Mouse (Mus musculus) MEL (cell line): ENCODE data around the gene Slc8a2. TPM values are rescaled to one million over a fixed set of nuclear protein-coding genes. Genes with fewer than 3 reads are reported as not detected.

ENCODE experiments used
- DNase-seq: peaks from one replicate; pipeline ENCODE4 v3.0.0; 2011; ENCODE audit warnings: low read depth, low spot score
- H3K27ac ChIP-seq: 2 replicates; pipeline ENCODE4 v1.5.1; 2012; ENCODE audit warnings: low read depth, mild to moderate bottlenecking, control low read depth, low read length, moderate library complexity; ENCODE audit not compliant: control insufficient read depth
- H3K27me3 ChIP-seq, 2 experiments: fragments of 150-350 bp in 1 of 2; sonication (generic) in 1 of 2; 2 replicates each; pipeline ENCODE4 v1.6.1; 2012; ENCODE audit warnings: low read length in 2 of 2, mild to moderate bottlenecking in 2 of 2, improper control_type of control experiment in 1 of 2, moderate library complexity in 1 of 2; ENCODE audit not compliant: insufficient read depth in 2 of 2, control insufficient read depth in 1 of 2
- H3K36me3 ChIP-seq, 2 experiments: 2 replicates each; pipeline ENCODE4 v1.6.1; 2012 to 2014; ENCODE audit warnings: low read length in 2 of 2, improper control_type of control experiment in 1 of 2, inconsistent platforms in 1 of 2, mild to moderate bottlenecking in 1 of 2; ENCODE audit not compliant: insufficient read depth in 2 of 2, control insufficient read depth in 1 of 2
- H3K4me1 ChIP-seq, 2 experiments: fragments of 150-350 bp in 1 of 2; sonication (generic) in 1 of 2; 2 replicates each; pipeline ENCODE4 v1.6.1; 2012; ENCODE audit warnings: low read length in 2 of 2, improper control_type of control experiment in 1 of 2, mild to moderate bottlenecking in 1 of 2; ENCODE audit not compliant: insufficient read depth in 2 of 2, control insufficient read depth in 1 of 2
- H3K4me3 ChIP-seq, 2 experiments: fragments of 150-350 bp in 1 of 2; sonication (generic) in 1 of 2; 2 replicates each; pipeline ENCODE4 v1.5.1; 2012; ENCODE audit warnings: low read depth in 2 of 2, low read length in 2 of 2, mild to moderate bottlenecking in 2 of 2, moderate library complexity in 2 of 2, control low read depth in 1 of 2, improper control_type of control experiment in 1 of 2; ENCODE audit not compliant: control insufficient read depth in 1 of 2, insufficient read depth in 1 of 2
- H3K79me2 ChIP-seq: 2 replicates; pipeline ENCODE4 v1.6.1; 2012; ENCODE audit warnings: mild to moderate bottlenecking, low read length, moderate library complexity; ENCODE audit not compliant: control insufficient read depth, poor library complexity, insufficient read depth
- H3K9ac ChIP-seq: 2 replicates; pipeline ENCODE4 v1.6.1; 2012; ENCODE audit warnings: low read depth, mild to moderate bottlenecking, control low read depth, low read length, moderate library complexity; ENCODE audit not compliant: control insufficient read depth, poor library complexity, severe bottlenecking
- H3K9me3 ChIP-seq: fragments of 150-350 bp; sonication (generic); replicated peaks from 2 replicates; pipeline ENCODE4 v1.6.1; 2012; ENCODE audit warnings: mild to moderate bottlenecking, low read length, improper control_type of control experiment, moderate library complexity; ENCODE audit not compliant: insufficient read depth
- CHD1 ChIP-seq: IDR thresholded peaks from 2 replicates; pipeline ENCODE4 v1.6.1; 2012; ENCODE audit warnings: low read depth, mild to moderate bottlenecking, inconsistent platforms, low read length, improper control_type of control experiment
- CHD2 ChIP-seq: IDR thresholded peaks from 2 replicates; pipeline ENCODE4 v1.6.1; 2011; ENCODE audit warnings: low read length, improper control_type of control experiment
- CTCF ChIP-seq, 3 experiments: IDR thresholded peaks in 2 of 3; conservative IDR thresholded peaks in 1 of 3; 2 replicates each; pipeline ENCODE4 v1.5.1; 2011 to 2012; ENCODE audit warnings: low read length in 3 of 3, low read depth in 2 of 3, mild to moderate bottlenecking in 2 of 3, improper control_type of control experiment in 1 of 3, inconsistent platforms in 1 of 3, mixed read lengths in 1 of 3, moderate library complexity in 1 of 3; ENCODE audit not compliant: control insufficient read depth in 1 of 3, insufficient read depth in 1 of 3, poor library complexity in 1 of 3, severe bottlenecking in 1 of 3
- ELF1 ChIP-seq: IDR thresholded peaks from 2 replicates; pipeline ENCODE4 v1.6.1; 2014; ENCODE audit warnings: low read depth, mild to moderate bottlenecking, inconsistent platforms, low read length, improper control_type of control experiment, moderate library complexity
- HCFC1 ChIP-seq: IDR thresholded peaks from 2 replicates; pipeline ENCODE4 v1.6.1; 2012; ENCODE audit warnings: low read depth, mild to moderate bottlenecking, inconsistent platforms, low read length, improper control_type of control experiment, moderate library complexity
- KAT2A ChIP-seq: conservative IDR thresholded peaks from 2 replicates; pipeline ENCODE4 v1.6.1; 2012; ENCODE audit warnings: low read depth, low read length, improper control_type of control experiment, inconsistent platforms
- MAFK ChIP-seq: IDR thresholded peaks from 2 replicates; pipeline ENCODE4 v1.6.1; 2011; ENCODE audit warnings: low read depth, mild to moderate bottlenecking, low read length, improper control_type of control experiment, borderline replicate concordance
- MAX ChIP-seq: IDR thresholded peaks from 2 replicates; pipeline ENCODE4 v1.6.1; 2011; ENCODE audit warnings: low read length, improper control_type of control experiment
- MXI1 ChIP-seq: IDR thresholded peaks from 2 replicates; pipeline ENCODE4 v1.6.1; 2011; ENCODE audit warnings: mild to moderate bottlenecking, low read depth, low read length, improper control_type of control experiment
- MYB ChIP-seq: IDR thresholded peaks from 2 replicates; pipeline ENCODE4 v1.6.1; 2011; ENCODE audit warnings: mild to moderate bottlenecking, low read depth, low read length, improper control_type of control experiment
- NRF1 ChIP-seq: IDR thresholded peaks from 2 replicates; pipeline ENCODE4 v1.6.1; 2014; ENCODE audit warnings: low read depth, mild to moderate bottlenecking, inconsistent platforms, low read length, improper control_type of control experiment, moderate library complexity; ENCODE audit not compliant: poor library complexity, insufficient read depth, severe bottlenecking
- POLR2A ChIP-seq, 2 experiments: IDR thresholded peaks; 2 replicates each; pipeline ENCODE4 v1.6.1; 2011 to 2012; ENCODE audit warnings: low read length in 2 of 2, mild to moderate bottlenecking in 2 of 2, control low read depth in 1 of 2, improper control_type of control experiment in 1 of 2, low read depth in 1 of 2, moderate library complexity in 1 of 2; ENCODE audit not compliant: control insufficient read depth in 1 of 2, insufficient read depth in 1 of 2, poor library complexity in 1 of 2
- POLR2AphosphoS5 ChIP-seq: IDR thresholded peaks from 2 replicates; pipeline ENCODE4 v1.6.1; 2012; ENCODE audit warnings: low read depth, borderline replicate concordance, mild to moderate bottlenecking, inconsistent platforms, low read length, moderate library complexity, mixed read lengths
- RAD21 ChIP-seq: IDR thresholded peaks from 2 replicates; pipeline ENCODE4 v1.6.1; 2011; ENCODE audit warnings: mild to moderate bottlenecking, low read depth, low read length, improper control_type of control experiment
- SIN3A ChIP-seq: IDR thresholded peaks from 2 replicates; pipeline ENCODE4 v1.6.1; 2012; ENCODE audit warnings: low read length, improper control_type of control experiment, inconsistent platforms
- SMC3 ChIP-seq: IDR thresholded peaks from 2 replicates; pipeline ENCODE4 v1.6.1; 2011; ENCODE audit warnings: low read depth, low read length, improper control_type of control experiment
- TBP ChIP-seq: IDR thresholded peaks from 2 replicates; pipeline ENCODE4 v1.8.0; 2011; ENCODE audit warnings: low read depth, low read length, improper control_type of control experiment
- TCF12 ChIP-seq: IDR thresholded peaks from 2 replicates; pipeline ENCODE4 v1.6.1; 2014; ENCODE audit warnings: low read depth, mild to moderate bottlenecking, inconsistent platforms, low read length, improper control_type of control experiment, moderate library complexity
- UBTF ChIP-seq: IDR thresholded peaks from 2 replicates; pipeline ENCODE4 v1.6.1; 2012; ENCODE audit warnings: low read depth, mild to moderate bottlenecking, inconsistent platforms, low read length, improper control_type of control experiment, moderate library complexity, borderline replicate concordance; ENCODE audit not compliant: insufficient read depth
- USF2 ChIP-seq, 2 experiments: IDR thresholded peaks; 2 replicates each; pipeline ENCODE4 v1.6.1; 2011 to 2012; ENCODE audit warnings: improper control_type of control experiment in 2 of 2, low read length in 2 of 2, borderline replicate concordance in 1 of 2, inconsistent platforms in 1 of 2, low read depth in 1 of 2, mild to moderate bottlenecking in 1 of 2; ENCODE audit not compliant: insufficient read depth in 1 of 2
- ZKSCAN1 ChIP-seq: IDR thresholded peaks from 2 replicates; pipeline ENCODE4 v1.6.1; 2012; ENCODE audit warnings: low read depth, mild to moderate bottlenecking, inconsistent platforms, low read length, improper control_type of control experiment, moderate library complexity
- ZMIZ1 ChIP-seq: IDR thresholded peaks from 2 replicates; pipeline ENCODE4 v1.6.1; 2012; ENCODE audit warnings: low read depth, mild to moderate bottlenecking, inconsistent platforms, low read length, improper control_type of control experiment, moderate library complexity
- ZNF384 ChIP-seq: IDR thresholded peaks from 2 replicates; pipeline ENCODE4 v1.6.1; 2012; ENCODE audit warnings: low read depth, mild to moderate bottlenecking, inconsistent platforms, low read length, improper control_type of control experiment
- polyA plus RNA-seq, 2 experiments: library from polyadenylated mRNA; stranded (reverse) in 1 of 2; unstranded in 1 of 2; fragments of >175 nt in 1 of 2; fragments of >200 nt in 1 of 2; gene quantifications; 2 replicates each; pipeline versions ENCODE4 v1.2.1 to v1.2.4; 2012; ENCODE audit warnings: low replicate concordance in 2 of 2, low read depth in 1 of 2; ENCODE audit not compliant: insufficient read length in 2 of 2, insufficient read depth in 1 of 2, missing spikeins in 1 of 2
- total RNA-seq: library from RNA; depleted of rRNA; stranded (reverse); fragments of 300-350 nt; gene quantifications from 2 replicates; pipeline ENCODE4 v1.2.3, GENCODE M21; 2012

Gene Slc8a2
- total and polyA plus RNA-seq, 3 experiments: 0.06 TPM; not detected in 2

GRCm38 (mm10) chr7:16172141-16172581 lies 42.5 kb downstream of the Slc8a2 start:
- TF ChIP-seq UBTF: no peak
- TF ChIP-seq ZNF384: no peak
- no peak for TF ChIP-seq RAD21
- no peak for TF ChIP-seq TCF12
- no peak for TF ChIP-seq CTCF (IDR thresholded peaks at IDR 0.05 in 2 of 3, conservative IDR thresholded peaks at IDR 0.05 in 1 of 3; ENCODE audit: control insufficient read depth in 1 of 3, insufficient read depth in 1 of 3, low read depth in 2 of 3, low read length in 3 of 3, poor library complexity in 1 of 3, severe bottlenecking in 1 of 3)
- no peak for TF ChIP-seq MYB
- no peak for TF ChIP-seq ELF1
- TF ChIP-seq USF2 (IDR thresholded peaks at IDR 0.05; ENCODE audit: borderline replicate concordance in 1 of 2, insufficient read depth in 1 of 2, low read depth in 1 of 2, low read length in 2 of 2): no peak
- TF ChIP-seq CHD1: no peak
- TF ChIP-seq SMC3: no peak
- no peak for TF ChIP-seq SIN3A
- no peak for TF ChIP-seq ZKSCAN1
- TF ChIP-seq MAFK: no peak
- no peak for TF ChIP-seq MAX
- no peak for TF ChIP-seq MXI1
- TF ChIP-seq TBP: no peak
- TF ChIP-seq POLR2AphosphoS5: no peak
- no peak for TF ChIP-seq HCFC1
- no peak for TF ChIP-seq ZMIZ1
- no peak for TF ChIP-seq NRF1
- DNase-seq: no peak
- Histone ChIP-seq H3K36me3 (0 out of 4 replicates have a peak, but pooled peaks cover 0 to 2% of the 10 kb centered on the region in 2 experiments), H3K9ac (no peak overlapping the region), H3K27me3 (peaks cover 7% of the 10 kb centered on the region in 2 experiments), H3K9me3 (no peaks in the 10 kb centered on the region), H3K4me1 (no peaks in the 10 kb centered on the region), H3K79me2 (no peaks in the 10 kb centered on the region), H3K4me3 (no peak overlapping the region), H3K27ac (no peak overlapping the region)

GRCm38 (mm10) chr7:16172586-16173140 lies 43.0 kb downstream of the Slc8a2 start:
- 0 out of 4 replicates have a peak, but pooled peaks cover 0 to 2% of the 10 kb centered on the region in 2 experiments for H3K36me3 ChIP-seq
- TF ChIP-seq POLR2A (IDR thresholded peaks at IDR 0.05; ENCODE audit: control insufficient read depth in 1 of 2, insufficient read depth in 1 of 2, low read depth in 1 of 2, low read length in 2 of 2, poor library complexity in 1 of 2) (no peak), KAT2A (no peak), NRF1 (no peak), CHD2 (no peak)
- no peaks in the 10 kb centered on the region for H3K79me2 ChIP-seq
- H3K9ac ChIP-seq: no peak overlapping the region
- H3K27me3 ChIP-seq: peaks cover 5 to 7% of the 10 kb centered on the region in 2 experiments
- no peaks in the 10 kb centered on the region for H3K4me1 ChIP-seq
- no peak for DNase-seq
- H3K4me3 ChIP-seq: no peak overlapping the region
- no peaks in the 10 kb centered on the region for H3K9me3 ChIP-seq
- H3K27ac ChIP-seq: no peak overlapping the region
